Mouse (Mus musculus): ENCODE measurements around the gene Gstm1.

Gene Gstm1

GRCm38 (mm10) chr3:107964656-107965308 lies 53.0 kb downstream of the Gstm1 start:
- DNase-seq (ENCODE audit: low spot score) = no peak

GRCm38 (mm10) chr3:107964026-107964425 lies 53.7 kb downstream of the Gstm1 start:
- no peak for DNase-seq (ENCODE audit: low spot score)

Data from urinary bladder, postnatal 14 days (tissue).